Mouse (Mus musculus) neutrophil, adult 5-6 weeks (primary cell): ENCODE measurements at regions not wholly inside any gene's neighbourhood (a gene's known extent, or its start where the extent isn't known, plus 50 kb on each side); places are given as distances from the start of the nearest gene placed in this dataset.
A peak's percentile ranks its signal among the peaks of the same experiment; 100 is the strongest.

ENCODE experiments used
- ATAC-seq: fragments of 151-379, 151-347 bp; 2 replicates; pipeline ENCODE4 v1.8.0; 2017; ENCODE audit warnings: mild to moderate bottlenecking, moderate TSS enrichment; ENCODE audit not compliant: insufficient number of reproducible peaks, poor library complexity, low FRiP score, severe bottlenecking; ENCODE audit errors: extremely low read depth

GRCm38 (mm10) chr10:84059646-84060491 is 337.2 kb downstream of the 1500009L16Rik start:
- no peak for ATAC-seq

- ATAC-seq: no peak
These were observed 338.0 kb downstream of the 1500009L16Rik start for GRCm38 (mm10) chr10:84060492-84061218.

- ATAC-seq: no peak
These were observed 344.5 kb downstream of the 1500009L16Rik start for GRCm38 (mm10) chr10:84067052-84067650.

DNA sequence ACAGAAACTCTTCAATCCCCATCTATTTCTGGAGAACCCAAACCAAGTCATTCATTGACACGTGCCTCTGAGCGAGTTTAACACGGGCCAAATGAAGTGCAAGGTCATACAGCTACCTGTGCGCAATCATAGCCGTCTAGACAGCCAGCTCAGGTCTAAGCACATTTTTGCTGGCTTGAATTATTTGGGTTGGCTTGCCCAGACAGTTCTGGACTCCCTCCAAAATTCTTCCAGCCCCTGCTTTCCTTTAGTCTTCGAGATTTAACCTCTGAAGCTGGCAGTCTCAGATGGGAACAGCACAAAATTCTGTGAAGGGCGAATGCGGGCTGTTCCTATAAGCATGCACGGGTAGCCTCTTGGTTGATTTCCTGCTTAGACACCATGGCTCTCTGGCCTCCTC is 347.1 kb downstream of the 1500009L16Rik start:
- no peak for ATAC-seq

GRCm38 (mm10) chr10:84072866-84073483 is 350.3 kb downstream of the 1500009L16Rik start:
- no peak for ATAC-seq

- no peak for ATAC-seq
These were observed 352.9 kb downstream of the 1500009L16Rik start for GRCm38 (mm10) chr10:84075581-84075980.

DNA sequence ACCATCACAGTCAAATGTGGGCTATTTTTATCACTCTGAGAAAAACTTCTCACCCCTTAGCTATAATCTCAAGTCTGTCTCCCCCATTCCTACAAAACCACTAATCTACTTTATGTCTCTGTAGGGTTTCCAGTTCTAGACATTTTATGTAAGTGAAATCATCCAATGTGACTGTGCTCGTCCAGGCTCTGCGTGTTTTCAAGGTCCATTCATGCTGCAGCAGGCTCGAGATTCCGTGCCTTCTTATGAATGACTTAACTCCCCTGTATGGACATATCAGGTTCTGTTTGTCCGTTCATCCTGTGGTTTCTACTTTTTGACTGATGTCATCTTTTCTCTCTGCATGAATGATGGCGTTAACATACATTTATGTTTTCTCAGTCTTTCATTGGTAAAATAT is 357.6 kb downstream of the 1500009L16Rik start:
- no peak for ATAC-seq

DNA sequence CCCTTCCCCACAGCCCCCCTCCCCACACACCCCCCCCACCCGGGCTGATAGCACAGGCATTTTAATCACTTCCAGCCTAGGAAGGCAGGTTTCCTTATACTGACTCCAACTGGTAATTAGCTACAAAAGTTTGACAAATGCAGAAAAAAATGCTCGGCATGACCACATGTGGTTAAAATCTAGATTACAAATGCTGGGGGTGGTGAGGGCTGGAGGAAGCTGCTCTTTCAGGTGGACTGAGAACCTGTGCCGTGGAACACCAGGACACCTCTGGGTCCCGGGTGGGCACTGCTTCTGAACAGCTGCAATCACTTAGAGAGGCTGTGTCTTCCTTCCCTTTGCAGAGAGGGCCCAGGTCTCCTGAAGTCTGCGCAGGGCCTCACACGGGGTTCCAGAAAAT is 358.7 kb downstream of the Nuak1 start:
- no peak for ATAC-seq

GRCm38 (mm10) chr10:84087528-84087927 is 352.9 kb downstream of the Nuak1 start:
- ATAC-seq: no peak

GRCm38 (mm10) chr10:84087929-84088328 is 352.5 kb downstream of the Nuak1 start:
- ATAC-seq: no peak

DNA sequence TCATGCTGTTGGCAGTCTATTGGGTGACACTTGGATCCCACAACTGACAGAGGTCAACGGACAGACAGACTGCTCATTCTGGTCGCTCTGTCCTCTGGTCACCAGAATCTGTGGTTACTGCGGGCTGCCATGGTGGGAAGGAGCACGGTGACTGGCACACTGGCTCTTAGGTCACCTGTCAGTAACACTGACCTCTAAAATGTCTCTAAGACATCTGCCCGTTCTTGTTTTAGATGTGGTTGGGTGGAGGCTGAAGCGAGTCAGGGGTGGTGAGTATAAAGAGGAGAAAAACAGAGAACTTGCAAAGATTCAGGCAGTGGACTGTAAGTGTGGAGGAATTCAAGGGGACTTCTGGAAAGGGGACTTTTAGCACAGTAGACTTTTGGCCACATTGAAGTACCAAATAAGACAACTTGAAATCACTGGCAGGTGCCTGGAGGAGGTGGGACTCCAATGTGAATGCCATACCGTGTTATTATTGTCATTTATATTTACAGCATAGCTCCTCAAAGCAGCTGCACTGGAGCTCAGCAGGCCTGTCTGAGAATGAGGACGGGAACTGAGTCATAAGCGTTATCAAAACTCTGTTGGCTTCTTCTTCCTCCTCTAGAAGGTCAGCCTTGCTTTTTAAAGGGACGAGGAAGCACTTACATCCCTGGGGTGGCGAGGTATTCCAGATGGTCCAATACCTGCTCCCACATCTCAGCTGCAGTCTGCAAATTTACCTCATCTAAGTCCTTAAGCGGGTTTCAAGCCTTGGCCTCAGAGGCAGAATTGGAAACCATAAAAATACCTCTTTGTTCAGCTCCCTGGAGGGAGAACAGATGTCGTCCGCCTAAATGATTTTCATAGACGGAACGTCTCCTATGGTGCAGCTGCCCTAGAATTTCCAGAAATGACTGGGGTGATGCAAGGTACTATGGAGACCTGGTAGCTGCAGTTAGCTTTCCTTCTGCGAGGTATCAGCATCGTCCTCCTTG is 351.3 kb downstream of the Nuak1 start:
- no peak for ATAC-seq

GRCm38 (mm10) chr10:84093919-84094318 is 346.5 kb downstream of the Nuak1 start:
- ATAC-seq: no peak

DNA sequence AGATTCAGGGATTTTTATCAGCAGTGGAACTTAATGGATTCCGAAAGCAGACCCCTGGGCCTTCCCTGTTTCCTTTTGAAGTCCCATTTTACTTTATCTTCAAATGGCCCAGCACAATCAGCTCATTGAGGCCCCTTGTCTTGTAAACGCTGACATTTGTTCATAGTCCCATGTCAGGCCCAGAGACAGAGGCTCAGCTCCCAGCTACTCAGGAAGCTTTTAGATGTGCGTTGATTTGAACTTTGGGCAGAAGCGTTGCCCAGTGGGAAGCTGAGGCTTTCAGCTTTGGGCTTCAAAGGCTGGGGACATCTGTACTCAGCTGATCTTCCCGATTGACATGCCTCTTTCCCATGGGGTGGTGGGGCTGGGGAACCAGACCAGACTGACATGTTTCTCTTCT is 343.2 kb downstream of the Nuak1 start:
- no peak for ATAC-seq

GRCm38 (mm10) chr10:84103985-84104384 is 336.4 kb downstream of the Nuak1 start:
- ATAC-seq: no peak

- ATAC-seq: no peak
These were observed 335.8 kb downstream of the Nuak1 start for GRCm38 (mm10) chr10:84104556-84104955.

GRCm38 (mm10) chr10:84109680-84110371 is 330.6 kb downstream of the Nuak1 start:
- 0 out of 2 replicates have a peak, but pooled peaks have one; percentile 22 for ATAC-seq

DNA sequence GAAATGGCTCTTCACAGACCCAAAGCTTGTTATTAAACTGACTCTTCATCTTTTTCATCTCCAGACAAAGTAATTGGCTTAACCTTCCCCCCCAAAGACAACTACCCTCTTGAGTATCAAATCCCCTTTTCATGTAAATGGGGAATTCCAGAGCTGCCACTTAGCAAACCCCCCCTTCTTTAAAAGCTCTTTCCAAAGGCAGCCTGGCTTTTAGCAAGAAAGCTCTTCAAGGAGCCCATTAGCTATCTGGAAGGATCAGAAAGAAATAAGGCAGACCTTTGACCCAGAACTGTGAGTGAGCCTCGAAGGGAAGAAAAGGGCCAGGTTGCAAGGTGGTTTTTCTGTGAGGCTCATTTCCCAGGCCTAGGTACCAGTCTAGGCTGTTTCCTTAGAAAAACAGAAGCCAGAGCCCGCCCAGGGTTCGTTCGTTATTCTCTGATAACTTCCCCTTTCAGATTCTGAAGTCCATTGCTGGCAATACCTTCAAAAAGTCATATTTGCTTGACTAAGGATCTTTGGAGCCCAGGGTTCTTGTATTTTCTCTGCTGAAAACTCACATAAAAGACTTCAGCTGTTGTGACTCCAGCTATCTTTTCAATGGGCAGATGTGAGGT is 329.9 kb downstream of the Nuak1 start:
- ATAC-seq: no peak
